Mouse (Mus musculus) liver, postnatal 0 days (tissue): ENCODE results near the gene Grk4.

Experiments
- CTCF ChIP-seq: sonication (generic); IDR thresholded peaks from 2 replicates; pipeline ENCODE4 v1.5.1; 2016; ENCODE audit warnings: antibody characterized with exemption, low read depth
- EP300 ChIP-seq: IDR thresholded peaks from 2 replicates; pipeline ENCODE4 v1.6.1; 2016; ENCODE audit warnings: antibody characterized with exemption, low read depth, mild to moderate bottlenecking

GRCm38 (mm10) chr5:34773392-34773791 lies 113.2 kb downstream of the Grk4 start:
- TF ChIP-seq CTCF (no peak), EP300 (no peak)
